Mouse (Mus musculus): Measurements from ENCODE around the gene 1810030O07Rik. TPM values are rescaled to one million over a fixed set of nuclear protein-coding genes. Genes with fewer than 3 reads are reported as not detected.
"Not testable (repeated sequence)": the region's sequence is repeated elsewhere in the genome, so short reads cannot be mapped to it uniquely, and the experiment has no call there.

1810030O07Rik gene
- total and polyA plus RNA-seq, 3 experiments: 8.5 to 14.4 (median 9.9) TPM

DNA sequence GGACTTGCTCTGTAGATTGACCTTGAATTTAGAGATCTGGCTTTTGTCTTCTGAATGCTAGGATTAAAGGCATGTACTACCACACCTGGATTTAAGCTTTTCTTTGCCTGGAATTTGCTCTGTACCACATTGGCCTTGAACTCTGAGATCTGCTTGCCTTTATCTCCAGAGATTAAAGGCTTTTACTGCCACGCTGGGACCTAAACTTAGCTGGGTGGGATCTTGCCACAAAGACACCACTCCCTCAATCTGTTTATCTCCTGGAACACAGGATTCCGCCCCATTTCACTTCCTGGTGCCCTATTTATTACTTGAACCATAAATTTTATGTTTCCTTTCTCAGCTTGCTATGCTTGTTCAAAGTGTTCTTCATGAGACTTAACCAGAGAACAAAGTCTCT is 62.3 kb downstream of the 1810030O07Rik start:
- WGBS: 74% methylated on average over 2 of the region's 2 CpGs
- TF ChIP-seq EP300 (IDR thresholded peaks at IDR 0.05; ENCODE audit: insufficient read depth, low read depth, low read length) (no peak), POLR2A (IDR thresholded peaks at IDR 0.05; ENCODE audit: insufficient read depth, low read depth, low read length) (no peak), CTCF (IDR thresholded peaks at IDR 0.05) (no peak)

DNA sequence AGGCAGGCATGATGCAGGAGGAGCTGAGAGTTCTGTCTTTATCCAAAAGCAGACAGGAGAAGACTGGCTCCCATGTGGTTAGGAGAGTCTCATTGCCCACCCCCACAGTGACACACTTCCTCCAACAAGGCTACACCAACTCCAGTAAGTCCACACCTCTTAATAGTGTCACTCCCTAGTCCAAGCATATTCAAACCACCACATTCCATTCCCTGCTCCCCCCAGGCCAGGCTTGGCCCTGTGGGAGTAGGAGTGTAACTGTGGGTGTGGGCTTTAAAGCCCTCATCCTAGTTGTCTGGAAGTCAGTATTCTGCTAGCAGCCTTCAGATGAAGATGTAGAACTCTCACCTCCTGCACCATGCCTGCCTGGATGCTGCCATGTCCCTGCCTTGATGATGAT is 62.9 kb downstream of the 1810030O07Rik start:
- H3K79me2 ChIP-seq (replicated peaks; ENCODE audit: control insufficient read depth, insufficient read depth, low read length); H3K27me3 ChIP-seq (ENCODE audit: control insufficient read depth, insufficient read depth, low read length); H3K4me3 ChIP-seq; H3K27ac ChIP-seq; H3K4me1 ChIP-seq (ENCODE audit: control insufficient read depth, insufficient read depth, low read length); intact Hi-C loops (cut with DNase I); H3K9ac ChIP-seq (ENCODE audit: low read depth, low read length); H3K36me3 ChIP-seq (ENCODE audit: control insufficient read depth, insufficient read depth, low read length); DNase-seq: not testable (repeated sequence)

More for the DNA sequence above, 62.3 kb downstream of the 1810030O07Rik start:
- H3K79me2 ChIP-seq (replicated peaks; ENCODE audit: control insufficient read depth, insufficient read depth, low read length): no peaks in the 10 kb centered on the region
- no peak for DNase-seq
- H3K36me3 ChIP-seq (ENCODE audit: control insufficient read depth, insufficient read depth, low read length): no peaks in the 10 kb centered on the region
- no peak overlapping the region for H3K9ac ChIP-seq (ENCODE audit: low read depth, low read length)
- no peaks in the 10 kb centered on the region for H3K4me1 ChIP-seq (ENCODE audit: control insufficient read depth, insufficient read depth, low read length)
- H3K27ac ChIP-seq: no peak overlapping the region
- H3K4me3 ChIP-seq: no peak overlapping the region
- intact Hi-C loops (cut with DNase I): no loop called here
- no peaks in the 10 kb centered on the region for H3K27me3 ChIP-seq (ENCODE audit: control insufficient read depth, insufficient read depth, low read length)

Other genes starting within 250 kb of the 1810030O07Rik start
- 10 to 100 TPM; 19.0 to 21.2 TPM for gene Atp6ap2, start 85.9 kb downstream of the 1810030O07Rik start, total RNA-seq (2021)
- gene Atp6ap2, start 85.9 kb downstream of the 1810030O07Rik start, polyA plus RNA-seq (2012; rRNA removed): 6.5 and 12.9 TPM in 2 replicates
- gene Med14, start 88.4 kb upstream of the 1810030O07Rik start, total RNA-seq (2021): 10 to 100 TPM; 21.6 to 25.7 TPM
- gene Med14, start 88.4 kb upstream of the 1810030O07Rik start, polyA plus RNA-seq (2012; rRNA removed): 14.2 and 26.0 TPM in 2 replicates

Measured in heart, adult 2 months (tissue).